Mouse (Mus musculus) lung, postnatal 25 days (tissue): ENCODE measurements around the gene Gzf1.
A peak's percentile ranks its signal among the peaks of the same experiment; 100 is the strongest.

Experiments used
- DNase-seq: peaks from one replicate; pipeline ENCODE4 v3.0.0; 2022; ENCODE audit warnings: low spot score

Gene Gzf1

DNA sequence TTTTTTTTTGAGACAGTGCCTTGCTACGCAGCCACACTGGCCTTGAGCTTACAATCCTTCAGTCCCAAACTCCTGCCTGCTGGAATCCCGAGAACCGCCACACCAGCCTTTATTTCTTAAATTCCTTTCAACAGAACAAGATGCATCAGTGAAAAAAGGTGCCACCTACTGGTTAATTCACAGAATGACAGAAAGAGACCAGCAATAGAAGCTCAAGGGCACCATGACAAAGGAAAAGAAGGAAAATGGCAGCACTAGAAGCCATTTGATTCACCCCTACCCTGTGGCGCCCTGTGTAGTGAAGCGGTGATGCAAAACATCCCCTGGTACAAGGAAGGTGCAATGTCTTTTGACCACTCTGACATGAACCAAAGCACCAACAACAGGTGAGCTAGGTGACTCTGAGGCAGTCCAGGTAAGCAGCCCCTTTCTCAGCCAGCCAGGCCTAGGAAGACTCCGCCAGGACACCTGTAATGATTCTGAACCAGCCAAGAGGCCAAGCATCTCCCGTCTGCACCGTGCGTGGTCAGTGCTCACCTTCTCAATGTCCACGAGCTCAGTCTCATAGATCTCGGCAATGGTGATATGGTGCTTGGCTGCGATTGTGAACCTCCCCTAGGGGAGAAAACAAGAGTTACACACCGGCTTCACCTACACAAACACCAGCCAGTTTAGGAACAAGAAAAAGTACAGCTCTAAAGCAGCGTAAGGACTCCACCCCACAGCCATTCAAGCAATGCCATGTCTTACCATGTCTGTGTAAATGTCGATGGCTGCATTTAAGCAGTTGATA is 25.8 kb downstream of the Gzf1 start:
- DNase-seq, result peak; percentile 28

- no peak for DNase-seq
Measured at GRCm38 (mm10) chr2:148707202-148707530, 26.3 kb downstream of the Gzf1 start.

GRCm38 (mm10) chr2:148712326-148712725 is 31.5 kb downstream of the Gzf1 start:
- no peak for DNase-seq

GRCm38 (mm10) chr2:148717072-148717471 is 36.2 kb downstream of the Gzf1 start:
- DNase-seq, result no peak

DNA sequence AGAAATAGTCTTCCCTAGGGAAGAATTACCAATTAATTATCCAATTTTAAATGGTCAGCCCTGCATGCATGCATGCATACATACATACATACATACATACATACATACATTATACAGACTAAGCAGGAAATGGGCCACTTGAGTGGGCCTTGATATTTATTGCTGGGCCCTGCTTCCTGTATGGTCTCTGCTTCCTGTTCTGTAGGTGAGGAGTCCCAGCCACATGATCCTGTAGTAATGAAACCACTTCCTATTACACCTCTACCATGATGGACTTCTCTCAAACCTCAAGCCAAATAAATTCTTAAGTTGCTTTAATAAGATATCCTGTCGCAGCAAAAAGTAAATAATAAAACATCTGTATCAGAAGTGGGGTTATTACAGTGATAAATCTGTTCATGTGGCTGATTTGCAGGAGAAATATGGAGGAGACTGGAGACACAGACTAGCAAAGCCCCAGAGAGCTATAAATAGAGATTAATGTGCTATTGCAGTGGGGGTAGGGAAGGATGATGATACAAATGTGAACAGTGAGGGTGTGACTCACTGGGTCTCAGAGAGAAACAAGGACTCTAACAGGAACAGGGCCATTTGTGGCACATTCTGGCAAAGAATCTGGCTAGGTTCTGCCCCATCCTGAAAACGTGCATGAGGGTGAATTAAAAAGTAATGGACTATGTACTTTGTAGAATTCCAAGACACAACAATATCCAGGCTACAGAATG is 38.6 kb downstream of the Gzf1 start:
- DNase-seq, result no peak

GRCm38 (mm10) chr2:148731614-148732326 is 50.9 kb downstream of the Gzf1 start:
- no peak for DNase-seq

DNA sequence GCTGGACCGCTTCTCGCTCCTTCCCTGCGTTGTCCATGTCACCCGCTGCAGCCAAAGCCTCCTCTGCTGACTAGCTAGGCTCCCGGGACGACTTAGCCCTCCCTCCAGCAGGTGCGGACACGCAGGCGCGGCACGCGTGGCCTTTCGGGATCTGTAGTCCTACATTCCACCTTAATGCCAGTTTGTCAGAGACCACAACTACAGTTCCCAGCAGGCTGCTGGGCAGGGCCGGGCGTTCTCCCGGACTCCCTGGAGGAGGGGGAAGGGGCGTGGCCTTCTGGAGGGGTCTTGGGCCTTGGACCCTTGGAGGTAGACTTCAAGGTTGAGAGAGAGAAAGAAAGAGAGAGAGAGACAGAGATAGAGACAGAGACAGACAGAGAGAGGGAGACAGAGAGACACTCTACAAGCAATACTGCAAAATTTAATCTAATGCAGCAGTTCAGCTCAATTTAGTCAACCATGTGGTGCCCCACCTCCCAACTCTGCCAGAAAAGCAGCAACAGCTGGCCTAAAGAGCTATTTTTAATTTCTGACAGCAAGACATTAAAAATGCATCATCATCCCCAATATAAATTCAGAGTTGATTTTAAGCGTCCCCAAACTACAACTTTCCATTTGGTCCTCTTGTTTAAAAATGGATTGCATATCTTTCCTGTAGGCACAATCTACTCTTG is 51.6 kb downstream of the Gzf1 start, which contains the start of gene Napb:
TSS of gene Napb (minus strand) at position 141 of the 674 bp plus-strand sequence.
- DNase-seq, result peak; percentile 95
